Mouse (Mus musculus) skeletal muscle tissue, postnatal 0 days (tissue): ENCODE data around the gene G6pdx. TPM values are rescaled to one million over a fixed set of nuclear protein-coding genes. Genes with fewer than 3 reads are reported as not detected.

Source experiments
- polyA plus RNA-seq: library from polyadenylated mRNA; unstranded; fragments of >200 nt; fragmentation: Nextera tagmentation; extraction: Ambion mirVana; gene quantifications from 2 replicates; pipeline ENCODE4 v1.2.1, GENCODE M21; 2015

Gene G6pdx
- 8.1 and 17.5 TPM in 2 replicates for polyA plus RNA-seq

GRCm38 (mm10) chrX:74428826-74429276 lies at the start of gene G6pdx:
Gene G6pdx (minus strand): TSS chrX:74429194.

GRCm38 (mm10) chrX:74392535-74393443 lies 36.2 kb downstream of the G6pdx start, which contains the start of the genes Fam3a and Ikbkg:
Gene Fam3a (minus strand): TSS chrX:74393272.
Gene Ikbkg (plus strand): TSS chrX:74393290.

GRCm38 (mm10) chrX:74372888-74373549 lies 56.0 kb downstream of the G6pdx start, which contains the start of the genes Ubl4a and Slc10a3:
Gene Ubl4a (minus strand): TSS chrX:74373218.
Gene Slc10a3 (minus strand): TSS chrX:74373349.

Other genes with a start within 250 kb of the G6pdx start
- gene Flna, start 179.4 kb downstream of the G6pdx start, polyA plus RNA-seq, result 55.4 and 60.8 TPM in 2 replicates
- gene Emd, start 174.5 kb downstream of the G6pdx start, polyA plus RNA-seq, result 8.9 and 9.7 TPM in 2 replicates
- gene Rpl10, start 158.4 kb downstream of the G6pdx start, polyA plus RNA-seq, result 431 and 454 TPM in 2 replicates
- gene Taz, start 147.3 kb downstream of the G6pdx start, polyA plus RNA-seq, result 67.0 and 73.2 TPM in 2 replicates
- gene Dnase1l1, start 146.9 kb downstream of the G6pdx start, polyA plus RNA-seq, result 46.5 and 53.2 TPM in 2 replicates
- 71.0 and 77.7 TPM in 2 replicates for gene Atp6ap1, start 132.1 kb downstream of the G6pdx start, polyA plus RNA-seq
- gene Gdi1, start 124.2 kb downstream of the G6pdx start, polyA plus RNA-seq, result 65.1 and 70.0 TPM in 2 replicates
- 36.6 and 42.8 TPM in 2 replicates for gene Fam50a, start 116.2 kb downstream of the G6pdx start, polyA plus RNA-seq
- 1.9 and 2.5 TPM in 2 replicates for gene Plxna3, start 100.1 kb downstream of the G6pdx start, polyA plus RNA-seq
- 63.8 and 71.3 TPM in 2 replicates for gene Lage3, start 75.6 kb downstream of the G6pdx start, polyA plus RNA-seq
- 53.7 and 55.0 TPM in 2 replicates for gene Ubl4a, start 56.0 kb downstream of the G6pdx start, polyA plus RNA-seq
- 8.3 and 8.4 TPM in 2 replicates for gene Slc10a3, start 55.8 kb downstream of the G6pdx start, polyA plus RNA-seq
- gene Fam3a, start 35.9 kb downstream of the G6pdx start, polyA plus RNA-seq, result 23.3 and 28.6 TPM in 2 replicates
- 14.9 and 15.4 TPM in 2 replicates for gene Ikbkg, start 35.9 kb downstream of the G6pdx start, polyA plus RNA-seq
- 0.33 TPM in 1 of 2 replicates, not detected in the other for gene Gm6880, start 52.2 kb upstream of the G6pdx start, polyA plus RNA-seq
- gene Olfr1326-ps1, start 145.7 kb upstream of the G6pdx start, polyA plus RNA-seq, result not detected in 2 replicates
- not detected in 2 replicates for gene Olfr1325, start 163.5 kb upstream of the G6pdx start, polyA plus RNA-seq
- gene Gm5640, start 216.4 kb upstream of the G6pdx start, polyA plus RNA-seq, result not detected in 2 replicates